Mouse (Mus musculus) effector memory CD4-positive, alpha-beta T cell, adult 7 months (primary cell): ENCODE data around the gene Crnn. TPM values are rescaled to one million over a fixed set of nuclear protein-coding genes. Genes with fewer than 3 reads are reported as not detected.

Source experiments
- polyA plus RNA-seq: library from polyadenylated mRNA; unstranded; fragments of 100-300 nt; shearing (Covaris generic); gene quantifications from one replicate; pipeline ENCODE4 v1.2.1, GENCODE M21; 2017

Crnn gene
- not detected for polyA plus RNA-seq

DNA sequence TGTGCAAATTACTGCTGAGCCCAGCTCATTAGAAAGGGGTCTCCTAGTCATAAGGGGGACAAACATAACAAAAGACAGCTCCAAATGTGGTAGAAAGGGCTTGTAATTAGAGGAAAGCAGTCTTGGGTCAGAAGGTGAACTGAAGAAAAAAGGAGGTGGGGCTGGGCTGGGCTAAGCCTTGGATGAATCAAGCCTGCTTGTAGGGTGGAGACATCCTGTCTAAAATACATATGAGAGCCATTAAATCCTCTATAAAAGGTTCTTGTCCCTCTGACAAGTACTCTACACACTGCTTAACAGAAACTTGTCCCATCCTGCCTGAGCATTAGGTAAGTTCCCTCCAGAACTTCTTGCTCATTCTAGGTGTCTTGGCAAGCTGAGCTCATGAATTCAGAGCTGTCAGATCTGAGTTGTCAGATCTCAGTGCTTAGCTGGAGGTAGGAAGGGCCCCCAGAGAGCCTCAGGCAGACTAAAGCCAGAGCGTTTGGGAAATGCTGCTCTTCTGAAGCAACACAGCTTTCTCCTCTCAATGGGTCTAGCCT lies at the start of gene Crnn:
TSS of gene Crnn (plus strand) at position 278 of the 542 bp plus-strand sequence.

DNA sequence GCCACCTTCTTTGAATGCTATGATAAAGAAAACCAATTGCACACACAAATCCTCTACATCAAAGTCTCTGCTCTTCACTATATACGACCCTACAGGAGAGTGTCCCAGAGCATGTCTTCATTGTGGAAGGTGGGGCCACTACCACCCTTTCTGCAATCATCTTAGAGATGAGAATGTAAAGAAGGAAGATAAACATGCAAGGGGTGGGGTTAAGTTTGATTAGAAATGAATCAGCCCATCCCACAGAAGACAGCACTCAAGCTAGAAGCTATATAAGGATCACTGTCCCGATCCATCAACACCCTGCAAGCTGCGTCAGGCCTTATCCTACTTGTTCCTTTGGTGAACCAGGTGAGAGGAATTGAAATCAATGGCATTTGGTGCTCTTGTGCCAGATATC lies 52.4 kb downstream of the Crnn start, which contains the start of gene Flg2:
TSS of gene Flg2 (plus strand) at position 301 of the 400 bp plus-strand sequence.

Other genes starting within 250 kb of the Crnn start
- not detected for gene Lce3a, start 218.6 kb upstream of the Crnn start, polyA plus RNA-seq
- not detected for gene Lce3b, start 211.8 kb upstream of the Crnn start, polyA plus RNA-seq
- not detected for gene Lce3c, start 200.3 kb upstream of the Crnn start, polyA plus RNA-seq
- not detected for gene Lce3d, start 187.4 kb upstream of the Crnn start, polyA plus RNA-seq
- gene Lce3e, start 177.7 kb upstream of the Crnn start, polyA plus RNA-seq, result not detected
- not detected for gene Lce3f, start 152.6 kb upstream of the Crnn start, polyA plus RNA-seq
- not detected for gene Crct1, start 129.1 kb upstream of the Crnn start, polyA plus RNA-seq
- gene Lce1m, start 125.7 kb upstream of the Crnn start, polyA plus RNA-seq, result not detected
- gene Gm4858, start 76.0 kb upstream of the Crnn start, polyA plus RNA-seq, result not detected
- 0.05 TPM for gene Flg2, start 52.5 kb downstream of the Crnn start, polyA plus RNA-seq
- gene Flg, start 128.7 kb downstream of the Crnn start, polyA plus RNA-seq, result 1.5 TPM
- not detected for gene Hrnr, start 175.0 kb downstream of the Crnn start, polyA plus RNA-seq
- gene Rptn, start 248.9 kb downstream of the Crnn start, polyA plus RNA-seq, result not detected